Mouse (Mus musculus): ENCODE measurements at regions not wholly inside any gene's neighbourhood (a gene's known extent, or its start where the extent isn't known, plus 50 kb on each side); places are given as distances from the start of the nearest gene placed in this dataset.
A peak's percentile ranks its signal among the peaks of the same experiment; 100 is the strongest.

- no peak for ATAC-seq
- ChIA-PET POLR2A (no interaction called here), CTCF (interaction anchor here (1.7 to 1.9 kb wide), 2 partner anchors 13 to 28 kb away, joined by 4 to 6 read pairs; no protein-coding TSS in a partner anchor)
- in situ Hi-C loops (cut with MboI; ENCODE audit: low pct_unique_long_range_greater_than_20kb) = no loop called here
- no peak for TF ChIP-seq CTCF (IDR thresholded peaks at IDR 0.05)
- no peak for DNase-seq (ENCODE audit: low read depth, low spot score)
- H3K27me3 ChIP-seq = no peaks in the 10 kb centered on the region
Observed at GRCm38 (mm10) chr2:48409876-48410275, 404.0 kb upstream of the Acvr2a start.

GRCm38 (mm10) chr2:48411392-48411791 is 402.5 kb upstream of the Acvr2a start:
- DNase-seq (ENCODE audit: low read depth, low spot score) (peak; percentile 7), ATAC-seq (peak; percentile 41)
- H3K27me3 ChIP-seq = no peaks in the 10 kb centered on the region
- POLR2A ChIA-PET = interaction anchor here (0.6 kb wide), 1 partner anchor 1071 kb away, joined by 3 read pairs; no protein-coding TSS in a partner anchor
- in situ Hi-C loops (cut with MboI; ENCODE audit: low pct_unique_long_range_greater_than_20kb) = no loop called here
- no peak for TF ChIP-seq CTCF (IDR thresholded peaks at IDR 0.05)
- CTCF ChIA-PET = interaction anchor here (0.7 to 1.9 kb wide), 2 partner anchors 10 to 15 kb away, joined by 3 to 6 read pairs; no protein-coding TSS in a partner anchor

GRCm38 (mm10) chr2:48412683-48413440 is 401.0 kb upstream of the Acvr2a start:
- DNase-seq (ENCODE audit: low read depth, low spot score) (peak; percentile 34), ATAC-seq (peak; percentile 84)
- ChIA-PET CTCF (interaction anchor here (2.1 kb wide), 1 partner anchor 11 kb away, joined by 5 read pairs; no protein-coding TSS in a partner anchor), POLR2A (no interaction called here)
- in situ Hi-C loops (cut with MboI; ENCODE audit: low pct_unique_long_range_greater_than_20kb) = no loop called here
- H3K27me3 ChIP-seq = no peaks in the 10 kb centered on the region
- TF ChIP-seq CTCF (IDR thresholded peaks at IDR 0.05) = no peak

GRCm38 (mm10) chr2:48414596-48415481 is 399.1 kb upstream of the Acvr2a start:
- H3K27me3 ChIP-seq = no peaks in the 10 kb centered on the region
- no peak for ATAC-seq
- POLR2A ChIA-PET = no interaction called here
- in situ Hi-C loops (cut with MboI; ENCODE audit: low pct_unique_long_range_greater_than_20kb) = no loop called here
- no peak for TF ChIP-seq CTCF (IDR thresholded peaks at IDR 0.05)
- no peak for DNase-seq (ENCODE audit: low read depth, low spot score)
- CTCF ChIA-PET = interaction anchor here (0.7 to 1.8 kb wide), 2 partner anchors 17 to 22 kb away, joined by 3 to 5 read pairs; no protein-coding TSS in a partner anchor

- POLR2A ChIA-PET = interaction anchor here (0.5 kb wide), 1 partner anchor 14 kb away, joined by 3 read pairs; no protein-coding TSS in a partner anchor
- no peaks in the 10 kb centered on the region for H3K27me3 ChIP-seq
- ATAC-seq (no peak), DNase-seq (ENCODE audit: low read depth, low spot score) (no peak)
- in situ Hi-C loops (cut with MboI; ENCODE audit: low pct_unique_long_range_greater_than_20kb) = no loop called here
- TF ChIP-seq CTCF (IDR thresholded peaks at IDR 0.05) = no peak
- CTCF ChIA-PET = interaction anchor here (0.7 to 1.3 kb wide), 4 partner anchors 9 to 49 kb away, joined by 3 read pairs; no protein-coding TSS in a partner anchor
Observed at GRCm38 (mm10) chr2:48416207-48416750, 397.6 kb upstream of the Acvr2a start.

GRCm38 (mm10) chr2:48417000-48417596 is 396.8 kb upstream of the Acvr2a start:
- ChIA-PET CTCF (interaction anchor here (0.9 to 1.3 kb wide), 2 partner anchors 15 to 48 kb away, joined by 3 read pairs; no protein-coding TSS in a partner anchor), POLR2A (no interaction called here)
- TF ChIP-seq CTCF (IDR thresholded peaks at IDR 0.05) = no peak
- in situ Hi-C loops (cut with MboI; ENCODE audit: low pct_unique_long_range_greater_than_20kb) = no loop called here
- ATAC-seq (no peak), DNase-seq (ENCODE audit: low read depth, low spot score) (no peak)
- no peaks in the 10 kb centered on the region for H3K27me3 ChIP-seq

GRCm38 (mm10) chr2:48420791-48421190 is 393.1 kb upstream of the Acvr2a start:
- no peaks in the 10 kb centered on the region for H3K27me3 ChIP-seq
- in situ Hi-C loops (cut with MboI; ENCODE audit: low pct_unique_long_range_greater_than_20kb) = no loop called here
- ATAC-seq (no peak), DNase-seq (ENCODE audit: low read depth, low spot score) (no peak)
- ChIA-PET CTCF (interaction anchor here (1.6 to 2.1 kb wide), 3 partner anchors 13 to 21 kb away, joined by 4 to 6 read pairs (median 6); no protein-coding TSS in a partner anchor), POLR2A (no interaction called here)
- TF ChIP-seq CTCF (IDR thresholded peaks at IDR 0.05) = no peak

- POLR2A ChIA-PET = interaction anchor here (0.6 kb wide), 1 partner anchor 16 kb away, joined by 3 read pairs; no protein-coding TSS in a partner anchor
- CTCF ChIA-PET = no interaction called here
- no peak for TF ChIP-seq CTCF (IDR thresholded peaks at IDR 0.05)
- DNase-seq (ENCODE audit: low read depth, low spot score) = no peak
- no peak for ATAC-seq
- in situ Hi-C loops (cut with MboI; ENCODE audit: low pct_unique_long_range_greater_than_20kb) = no loop called here
- H3K27me3 ChIP-seq = no peaks in the 10 kb centered on the region
Observed at GRCm38 (mm10) chr2:48423861-48424442, 390.0 kb upstream of the Acvr2a start.

- DNase-seq (ENCODE audit: low read depth, low spot score) (no peak), ATAC-seq (no peak)
- ChIA-PET POLR2A (no interaction called here), CTCF (interaction anchor here (0.8 kb wide), 1 partner anchor 14 kb away, joined by 3 read pairs; no protein-coding TSS in a partner anchor)
- TF ChIP-seq CTCF (IDR thresholded peaks at IDR 0.05) = no peak
- no peaks in the 10 kb centered on the region for H3K27me3 ChIP-seq
- in situ Hi-C loops (cut with MboI; ENCODE audit: low pct_unique_long_range_greater_than_20kb) = no loop called here
Observed at GRCm38 (mm10) chr2:48424562-48424961, 389.3 kb upstream of the Acvr2a start.
